Mouse (Mus musculus) adrenal gland, adult 8-10 months (tissue): ENCODE data around the gene Vegfb. TPM values are rescaled to one million over a fixed set of nuclear protein-coding genes. Genes with fewer than 3 reads are reported as not detected.

Experiments used
- DNase-seq: peaks from one replicate; pipeline ENCODE4 v3.0.0; 2022
- total RNA-seq, 4 experiments: library from RNA; stranded (reverse); gene quantifications; 2 replicates each; pipeline ENCODE4 v1.2.4; 2022

The Vegfb gene
- total RNA-seq, 4 experiments from 2014 or later = 86.5 to 119 (median 95.7) TPM

GRCm38 (mm10) chr19:6972247-6972917, 15.1 kb downstream of the Vegfb start:
- DNase-seq = no peak

GRCm38 (mm10) chr19:6971644-6972043, 15.8 kb downstream of the Vegfb start:
- DNase-seq = no peak

GRCm38 (mm10) chr19:6970460-6971085, 16.9 kb downstream of the Vegfb start:
- no peak for DNase-seq

- DNase-seq = no peak
These were observed 17.6 kb downstream of the Vegfb start for GRCm38 (mm10) chr19:6969665-6970381.

GRCm38 (mm10) chr19:6969291-6969664, 18.2 kb downstream of the Vegfb start:
- no peak for DNase-seq

- no peak for DNase-seq
These were observed 18.8 kb downstream of the Vegfb start for GRCm38 (mm10) chr19:6968491-6969271.

GRCm38 (mm10) chr19:6956461-6956860, 31.0 kb downstream of the Vegfb start:
- DNase-seq = no peak

- DNase-seq = no peak
These were observed 32.0 kb downstream of the Vegfb start for GRCm38 (mm10) chr19:6955424-6955823.

GRCm38 (mm10) chr19:6954046-6954445, 33.4 kb downstream of the Vegfb start:
- no peak for DNase-seq

- DNase-seq = peak; percentile 82
These were observed 34.8 kb downstream of the Vegfb start for GRCm38 (mm10) chr19:6952712-6953037.

- peak; percentile 91 for DNase-seq
These were observed 35.3 kb downstream of the Vegfb start for GRCm38 (mm10) chr19:6951994-6952711.

- peak; percentile 98 for DNase-seq
These were observed 36.0 kb downstream of the Vegfb start for GRCm38 (mm10) chr19:6951381-6951968.

- DNase-seq = peak; percentile 64
These were observed 36.8 kb downstream of the Vegfb start for GRCm38 (mm10) chr19:6950613-6951153.

- no peak for DNase-seq
These were observed 37.5 kb downstream of the Vegfb start for GRCm38 (mm10) chr19:6949951-6950350.

GRCm38 (mm10) chr19:6949532-6949931, 37.9 kb downstream of the Vegfb start:
- DNase-seq = no peak

- DNase-seq = no peak
These were observed 39.3 kb downstream of the Vegfb start for GRCm38 (mm10) chr19:6948186-6948585.

GRCm38 (mm10) chr19:6947742-6948141, 39.7 kb downstream of the Vegfb start:
- no peak for DNase-seq

GRCm38 (mm10) chr19:6943709-6944108, 43.7 kb downstream of the Vegfb start:
- no peak for DNase-seq

GRCm38 (mm10) chr19:6942764-6943163, 44.7 kb downstream of the Vegfb start:
- DNase-seq = no peak

- peak; percentile 96 for DNase-seq
These were observed 45.2 kb downstream of the Vegfb start, which contains the start of gene Gpr137 for GRCm38 (mm10) chr19:6942249-6942691. Gene Gpr137, minus strand, starts transcription at chr19:6942480.
